Mouse (Mus musculus): ENCODE measurements around the gene Il9r. TPM values are rescaled to one million over a fixed set of nuclear protein-coding genes. Genes with fewer than 3 reads are reported as not detected.

Il9r gene
- polyA plus RNA-seq, 1 experiment from 2014 or later = 0.09 TPM

- H3K9ac ChIP-seq = no peak overlapping the region
- no peak overlapping the region for H3K4me3 ChIP-seq
- H3K9me3 ChIP-seq (replicated peaks) = no peaks in the 10 kb centered on the region
- H3K27ac ChIP-seq = no peak overlapping the region
- no peak for ATAC-seq (replicated peaks; ENCODE audit: insufficient number of reproducible peaks, insufficient read depth, low FRiP score, low read depth)
- peaks cover 6% of the 10 kb centered on the region; the same call in 1 of the 2 replicates for H3K4me1 ChIP-seq (replicated peaks)
- WGBS = 83% methylated on average over 7 of the region's 7 CpGs
- H3K27me3 ChIP-seq = peaks cover 29% of the 10 kb centered on the region
- no peaks in the 10 kb centered on the region for H3K36me3 ChIP-seq
- no peak overlapping the region for H3K4me2 ChIP-seq
Measured at GRCm38 (mm10) chr11:32156854-32157630, 43.0 kb downstream of the Il9r start.

- no peak overlapping the region for H3K4me3 ChIP-seq
- WGBS = 92% methylated on average over 7 of the region's 7 CpGs
- no peaks in the 10 kb centered on the region for H3K36me3 ChIP-seq
- H3K27ac ChIP-seq = no peak overlapping the region
- no peak for ATAC-seq (replicated peaks; ENCODE audit: insufficient number of reproducible peaks, insufficient read depth, low FRiP score, low read depth)
- no peak overlapping the region for H3K9ac ChIP-seq
- H3K9me3 ChIP-seq (replicated peaks) = no peaks in the 10 kb centered on the region
- no peak overlapping the region for H3K4me2 ChIP-seq
- H3K4me1 ChIP-seq (replicated peaks) = no peaks in the 10 kb centered on the region
- H3K27me3 ChIP-seq = no peaks in the 10 kb centered on the region
Measured at GRCm38 (mm10) chr11:32153216-32153615, 46.9 kb downstream of the Il9r start.

GRCm38 (mm10) chr11:32152814-32153213, 47.3 kb downstream of the Il9r start:
- Histone ChIP-seq H3K4me1 (replicated peaks) (no peaks in the 10 kb centered on the region), H3K4me2 (no peak overlapping the region), H3K36me3 (no peaks in the 10 kb centered on the region), H3K9ac (no peak overlapping the region), H3K4me3 (no peak overlapping the region), H3K27ac (no peak overlapping the region), H3K9me3 (replicated peaks) (no peaks in the 10 kb centered on the region), H3K27me3 (no peaks in the 10 kb centered on the region)
- ATAC-seq (replicated peaks; ENCODE audit: insufficient number of reproducible peaks, insufficient read depth, low FRiP score, low read depth) = no peak

GRCm38 (mm10) chr11:32151243-32151642, 48.8 kb downstream of the Il9r start:
- H3K9me3 ChIP-seq (replicated peaks) = no peaks in the 10 kb centered on the region
- no peak overlapping the region for H3K4me2 ChIP-seq
- H3K4me3 ChIP-seq = no peak overlapping the region
- H3K9ac ChIP-seq = no peak overlapping the region
- 89% methylated on average over 5 of the region's 5 CpGs for WGBS
- no peaks in the 10 kb centered on the region for H3K36me3 ChIP-seq
- no peaks in the 10 kb centered on the region for H3K4me1 ChIP-seq (replicated peaks)
- no peak for ATAC-seq (replicated peaks; ENCODE audit: insufficient number of reproducible peaks, insufficient read depth, low FRiP score, low read depth)
- no peak overlapping the region for H3K27ac ChIP-seq
- no peaks in the 10 kb centered on the region for H3K27me3 ChIP-seq

GRCm38 (mm10) chr11:32149605-32150004, 50.5 kb downstream of the Il9r start:
- ATAC-seq (replicated peaks; ENCODE audit: insufficient number of reproducible peaks, insufficient read depth, low FRiP score, low read depth) = no peak
- H3K4me1 ChIP-seq (replicated peaks) = no peaks in the 10 kb centered on the region
- no peaks in the 10 kb centered on the region for H3K36me3 ChIP-seq
- no peak overlapping the region for H3K4me3 ChIP-seq
- H3K9me3 ChIP-seq (replicated peaks) = no peaks in the 10 kb centered on the region
- H3K9ac ChIP-seq = no peak overlapping the region
- no peak overlapping the region for H3K27ac ChIP-seq
- no peaks in the 10 kb centered on the region for H3K27me3 ChIP-seq
- 71% methylated on average over 11 of the region's 11 CpGs for WGBS
- no peak overlapping the region for H3K4me2 ChIP-seq

GRCm38 (mm10) chr11:32142771-32143170, 57.3 kb downstream of the Il9r start:
- H3K4me2 ChIP-seq = no peak overlapping the region
- no peak overlapping the region for H3K4me3 ChIP-seq
- ATAC-seq (replicated peaks; ENCODE audit: insufficient number of reproducible peaks, insufficient read depth, low FRiP score, low read depth) = no peak; the same call in 1 of the 2 replicates
- H3K27me3 ChIP-seq = no peaks in the 10 kb centered on the region
- no peaks in the 10 kb centered on the region for H3K4me1 ChIP-seq (replicated peaks)
- no peaks in the 10 kb centered on the region for H3K9me3 ChIP-seq (replicated peaks)
- H3K9ac ChIP-seq = no peak overlapping the region
- no peaks in the 10 kb centered on the region for H3K36me3 ChIP-seq
- no peak overlapping the region for H3K27ac ChIP-seq
- 62% methylated on average over 5 of the region's 5 CpGs for WGBS

- Histone ChIP-seq H3K9me3 (replicated peaks) (no peaks in the 10 kb centered on the region), H3K4me3 (no peak overlapping the region), H3K9ac (no peak overlapping the region), H3K27ac (no peak overlapping the region), H3K4me2 (no peak overlapping the region), H3K36me3 (no peaks in the 10 kb centered on the region), H3K4me1 (replicated peaks) (no peaks in the 10 kb centered on the region), H3K27me3 (no peaks in the 10 kb centered on the region)
- no peak for ATAC-seq (replicated peaks; ENCODE audit: insufficient number of reproducible peaks, insufficient read depth, low FRiP score, low read depth)
- WGBS = 70% methylated on average over 15 of the region's 15 CpGs
Measured at GRCm38 (mm10) chr11:32141627-32142586, 58.2 kb downstream of the Il9r start.

GRCm38 (mm10) chr11:32141034-32141433, 59.0 kb downstream of the Il9r start:
- no peaks in the 10 kb centered on the region for H3K36me3 ChIP-seq
- no peak overlapping the region for H3K4me3 ChIP-seq
- no peaks in the 10 kb centered on the region for H3K27me3 ChIP-seq
- H3K9ac ChIP-seq = no peak overlapping the region
- no peak overlapping the region for H3K27ac ChIP-seq
- no peak for ATAC-seq (replicated peaks; ENCODE audit: insufficient number of reproducible peaks, insufficient read depth, low FRiP score, low read depth)
- 25% methylated on average over 2 of the region's 2 CpGs for WGBS
- H3K4me2 ChIP-seq = no peak overlapping the region
- H3K4me1 ChIP-seq (replicated peaks) = no peaks in the 10 kb centered on the region
- no peaks in the 10 kb centered on the region for H3K9me3 ChIP-seq (replicated peaks)

- ATAC-seq (replicated peaks; ENCODE audit: insufficient number of reproducible peaks, insufficient read depth, low FRiP score, low read depth) = no peak
- H3K36me3 ChIP-seq = no peaks in the 10 kb centered on the region
- H3K4me2 ChIP-seq = no peak overlapping the region
- H3K9ac ChIP-seq = no peak overlapping the region
- no peak overlapping the region for H3K4me3 ChIP-seq
- no peak overlapping the region for H3K27ac ChIP-seq
- 74% methylated on average over 6 of the region's 6 CpGs for WGBS
- H3K27me3 ChIP-seq = peaks cover 4% of the 10 kb centered on the region; the same call in 1 of the 2 replicates
- no peaks in the 10 kb centered on the region for H3K9me3 ChIP-seq (replicated peaks)
- H3K4me1 ChIP-seq (replicated peaks) = no peaks in the 10 kb centered on the region
Measured at GRCm38 (mm10) chr11:32139528-32139961, 60.5 kb downstream of the Il9r start.

GRCm38 (mm10) chr11:32138614-32138964, 61.5 kb downstream of the Il9r start:
- no peak overlapping the region for H3K4me2 ChIP-seq
- no peaks in the 10 kb centered on the region for H3K9me3 ChIP-seq (replicated peaks)
- no peak overlapping the region for H3K27ac ChIP-seq
- no peak for ATAC-seq (replicated peaks; ENCODE audit: insufficient number of reproducible peaks, insufficient read depth, low FRiP score, low read depth)
- H3K4me1 ChIP-seq (replicated peaks) = no peaks in the 10 kb centered on the region
- WGBS = 68% methylated on average over 9 of the region's 9 CpGs
- H3K9ac ChIP-seq = no peak overlapping the region
- H3K4me3 ChIP-seq = no peak overlapping the region
- no peaks in the 10 kb centered on the region for H3K36me3 ChIP-seq
- peaks cover 4% of the 10 kb centered on the region; the same call in 1 of the 2 replicates for H3K27me3 ChIP-seq

- Histone ChIP-seq H3K27me3 (peaks cover 4% of the 10 kb centered on the region; the same call in 1 of the 2 replicates), H3K4me2 (0 out of 2 replicates have a peak overlapping the region, but pooled peaks have one; percentile 2), H3K9me3 (replicated peaks) (no peaks in the 10 kb centered on the region), H3K36me3 (no peaks in the 10 kb centered on the region), H3K4me1 (replicated peaks) (no peaks in the 10 kb centered on the region), H3K4me3 (no peak overlapping the region), H3K27ac (no peak overlapping the region), H3K9ac (no peak overlapping the region)
- ATAC-seq (replicated peaks; ENCODE audit: insufficient number of reproducible peaks, insufficient read depth, low FRiP score, low read depth) = no peak
- WGBS = 25% methylated on average over 15 of the region's 15 CpGs
Measured at GRCm38 (mm10) chr11:32137719-32138613, 62.1 kb downstream of the Il9r start.

Data from heart, embryonic 15.5 days (tissue).